In genomic region chr12:116486404-116486730, GRCm38 (mm10) we compare ENCODE assay signal across 8 mouse cellular contexts. TPM values are rescaled to one million over a fixed set of nuclear protein-coding genes. Genes with fewer than 3 reads are reported as not detected.
A peak's percentile ranks its signal among the peaks of the same experiment; 100 is the strongest.
DNase-seq lines count a peak whose midpoint lies in the region; ATAC-seq and TF ChIP-seq lines count a peak whose summit lies in the region.

No protein-coding gene starts in this region.

- H3K4me3 ChIP-seq in thymus, adult 2 months (ENCODE audit: control insufficient read depth, insufficient read depth, low read length): peak overlapping the region; percentile 13; the same call in 1 of the 2 replicates

- H3K4me1 ChIP-seq in thymus, adult 2 months (replicated peaks; ENCODE audit: control insufficient read depth, insufficient read depth, low read length): peaks cover 12% of the 10 kb centered on the region

- peaks cover 6% of the 10 kb centered on the region; the same call in 1 of the 2 replicates for H3K27me3 ChIP-seq in thymus, adult 2 months (ENCODE audit: control insufficient read depth, insufficient read depth, low read length)

- peak; percentile 2 for DNase-seq in embryo, embryonic 10.5 days (ENCODE audit: low spot score)
- no peak for DNase-seq in embryo, embryonic 10 days (ENCODE audit: low spot score)
- no peak for DNase-seq in thymus, adult 2 months
- DNase-seq in thymus, postnatal 14 days: no peak
- peak; percentile 38 for DNase-seq in telencephalon, adult 2 months (ENCODE audit: low read depth, low spot score)
- DNase-seq in adrenal gland, adult 18-20 months (ENCODE audit: low spot score in 2 of 2): no peak
- no peak for DNase-seq in T-cell, adult 2 months (ENCODE audit: low spot score)

- no peak for TF ChIP-seq POLR2A in thymus, adult 2 months (IDR thresholded peaks at IDR 0.05; ENCODE audit: control insufficient read depth, extremely low read depth, insufficient read depth, low read length, poor library complexity)

- TF ChIP-seq CTCF in thymus, adult 2 months (IDR thresholded peaks at IDR 0.05; ENCODE audit: borderline replicate concordance, control insufficient read depth, extremely low read depth, insufficient read depth, low read length, poor library complexity): no peak

- peak; percentile 9 for ATAC-seq in megakaryocyte, adult 5-6 weeks (ENCODE audit: poor library complexity, severe bottlenecking)

- 19% methylated on average over 10 of the region's 10 CpGs for WGBS in thymus, adult 2 months

- H3K36me3 ChIP-seq in thymus, adult 2 months (ENCODE audit: control insufficient read depth, insufficient read depth, low read length): no peaks in the 10 kb centered on the region

- H3K27ac ChIP-seq in thymus, adult 2 months (ENCODE audit: control insufficient read depth, insufficient read depth, low read length): no peak overlapping the region

RNA-seq across cellular contexts. Expression of gene Ptprn2, which starts 0.8 kb away (rescaled TPM):
- 0.97 and 1.2 TPM in 2 replicates for polyA plus RNA-seq in thymus, adult 2 months (2012; rRNA removed)
- total RNA-seq in megakaryocyte, adult 5-6 weeks (2015): not detected in 2 replicates
- not detected in 2 replicates for total RNA-seq in megakaryocyte, adult 5-6 weeks (2017)
- 10 to 100 TPM; 19.0 to 21.7 TPM for total RNA-seq in adrenal gland, adult 18-20 months (2021)

Comparison
In these comparisons a context has a peak if more than half of its experiments do, and no peak if none do; other contexts are left out.
1. DNase-seq: peak in embryo, embryonic 10.5 days (single experiment) and telencephalon, adult 2 months (single experiment); none in embryo, embryonic 10 days (single experiment), thymus, adult 2 months (single experiment), thymus, postnatal 14 days (single experiment), adrenal gland, adult 18-20 months (0 of 2) and T-cell, adult 2 months (single experiment).
2. RNA of gene Ptprn2, which starts 0.8 kb away (total RNA-seq): 19.0 to 21.7 TPM in adrenal gland, adult 18-20 months; not detected in megakaryocyte, adult 5-6 weeks; every median in the first group is over 10 times any median in the second.